Mouse (Mus musculus) limb, embryonic 14.5 days (tissue): ENCODE measurements at regions not wholly inside any gene's neighbourhood (a gene's known extent, or its start where the extent isn't known, plus 50 kb on each side); places are given as distances from the start of the nearest gene placed in this dataset.
A peak's percentile ranks its signal among the peaks of the same experiment; 100 is the strongest.

Experiments used
- ATAC-seq: fragments of 200-750 bp; cut with Nextera tagmentation; 2 replicates; pipeline ENCODE4 v1.8.0; 2017; ENCODE audit warnings: low read depth, moderate number of reproducible peaks, moderate TSS enrichment; ENCODE audit not compliant: low FRiP score
- DNase-seq: peaks from one replicate; pipeline ENCODE4 v3.0.0-alpha.2; 2015; ENCODE audit warnings: low spot score
- H3K27ac ChIP-seq: fragments of 300-500 bp; sonication (generic); replicated peaks from 2 replicates; pipeline ENCODE4 v1.5.1; 2014; ENCODE audit warnings: low read depth, mild to moderate bottlenecking, low read length, moderate library complexity, mixed read lengths
- H3K27me3 ChIP-seq: fragments of 300-500 bp; sonication (generic); 2 replicates; pipeline ENCODE4 v1.6.1; 2014; ENCODE audit warnings: low read length, mixed read lengths; ENCODE audit not compliant: control insufficient read depth, insufficient read depth
- H3K36me3 ChIP-seq: fragments of 300-500 bp; sonication (generic); 2 replicates; pipeline ENCODE4 v1.6.1; 2014; ENCODE audit warnings: mild to moderate bottlenecking, low read length, moderate library complexity, mixed read lengths; ENCODE audit not compliant: control insufficient read depth, insufficient read depth
- H3K4me1 ChIP-seq: fragments of 300-500 bp; sonication (generic); 2 replicates; pipeline ENCODE4 v1.6.1; 2014; ENCODE audit warnings: antibody characterized with exemption, low read length, mixed read lengths; ENCODE audit not compliant: control insufficient read depth, insufficient read depth
- H3K4me2 ChIP-seq: fragments of 300-500 bp; sonication (generic); replicated peaks from 2 replicates; pipeline ENCODE4 v1.6.1; 2014; ENCODE audit warnings: low read depth, mild to moderate bottlenecking, low read length, moderate library complexity; ENCODE audit not compliant: severe bottlenecking
- H3K4me3 ChIP-seq: fragments of 300-500 bp; sonication (generic); replicated peaks from 2 replicates; pipeline ENCODE4 v1.5.1; 2014; ENCODE audit warnings: low read length
- H3K9ac ChIP-seq: fragments of 300-500 bp; sonication (generic); 2 replicates; pipeline ENCODE4 v1.6.1; 2014; ENCODE audit warnings: mild to moderate bottlenecking, low read depth, low read length, moderate library complexity; ENCODE audit not compliant: severe bottlenecking
- H3K9me3 ChIP-seq: fragments of 300-500 bp; sonication (generic); 2 replicates; pipeline ENCODE4 v1.6.1; 2016; ENCODE audit warnings: low read length; ENCODE audit not compliant: control insufficient read depth
- POLR2A ChIP-seq: fragments of 200-500 bp; IDR thresholded peaks from 2 replicates; pipeline ENCODE4 v1.8.0; 2012; ENCODE audit warnings: inconsistent platforms, mild to moderate bottlenecking, moderate library complexity, borderline replicate concordance; ENCODE audit not compliant: insufficient read depth, insufficient read length; ENCODE audit errors: extremely low read depth
- WGBS: fragments of 180-500 bp; shearing (Covaris S2); extraction: QIAGEN DNeasy Blood & Tissue Kit; methylation state at CpG from one replicate; pipeline ENCODE4 v1.1.7; 2014; 5-methylcytosine and 5-hydroxymethylcytosine counted together

DNA sequence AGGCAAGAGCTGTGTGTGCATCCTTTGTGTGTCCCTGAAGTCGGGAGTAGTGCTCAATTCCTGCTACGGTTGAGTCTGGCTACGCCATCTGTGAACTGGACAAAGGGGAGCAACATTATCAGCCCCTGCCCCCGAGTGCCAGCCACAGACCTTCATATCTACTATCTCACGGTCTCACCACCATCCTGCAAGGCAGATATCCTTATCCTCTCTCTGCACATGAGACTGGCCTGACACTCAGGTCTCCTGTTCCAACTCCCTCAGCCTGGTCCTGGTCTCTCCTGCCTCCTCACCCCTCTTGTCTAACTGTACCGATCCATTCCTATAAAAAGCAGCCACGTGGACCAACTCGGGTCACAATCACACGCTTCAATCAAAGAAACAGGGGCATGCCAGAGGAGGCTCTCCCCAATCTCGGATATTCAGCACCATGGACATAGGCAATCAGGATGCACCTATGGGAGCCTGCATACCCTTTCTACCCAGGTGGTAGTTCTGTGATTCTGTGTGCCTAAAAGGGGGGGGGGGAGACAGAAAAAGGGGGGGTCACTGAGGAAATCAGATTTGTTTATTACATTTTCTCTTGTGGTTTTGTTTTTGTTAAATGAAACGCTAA, 94.0 kb downstream of the Mrm1 start:
- Histone ChIP-seq H3K27ac (no peak overlapping the region), H3K27me3 (peaks cover 5% of the 10 kb centered on the region; the same call in 1 of the 2 replicates), H3K4me2 (no peak overlapping the region), H3K36me3 (no peaks in the 10 kb centered on the region), H3K9me3 (no peaks in the 10 kb centered on the region), H3K4me3 (no peak overlapping the region), H3K4me1 (no peaks in the 10 kb centered on the region), H3K9ac (no peak overlapping the region)
- DNase-seq, result no peak
- WGBS, result 51% methylated on average over 11 of the region's 11 CpGs
- ATAC-seq, result no peak
- TF ChIP-seq POLR2A, result no peak

DNA sequence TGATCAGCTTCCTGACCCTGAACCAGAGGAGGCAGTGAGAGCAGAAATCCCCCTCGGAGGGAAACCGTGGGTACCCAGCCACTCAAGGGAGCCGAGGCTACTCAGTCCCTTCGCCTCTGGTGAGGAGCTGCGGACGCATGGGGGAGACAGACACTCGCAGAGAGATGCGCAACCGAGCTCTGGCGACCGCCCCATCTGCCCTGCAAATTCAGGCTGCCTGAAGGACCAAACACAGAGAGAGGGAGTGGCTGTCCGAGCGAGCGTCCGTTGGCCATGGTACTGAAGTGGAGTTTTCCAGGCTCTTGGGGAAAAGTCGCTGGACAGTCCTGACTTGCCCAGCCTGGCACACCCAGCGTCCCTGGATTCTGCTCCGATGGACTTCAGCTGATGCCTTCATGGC, 95.2 kb downstream of the Mrm1 start:
- no peak for TF ChIP-seq POLR2A
- 8% methylated on average over 18 of the region's 18 CpGs for WGBS
- Histone ChIP-seq H3K4me1 (no peaks in the 10 kb centered on the region), H3K36me3 (no peaks in the 10 kb centered on the region), H3K4me2 (no peak overlapping the region), H3K9ac (no peak overlapping the region), H3K27ac (no peak overlapping the region), H3K27me3 (peaks cover 5% of the 10 kb centered on the region; the same call in 1 of the 2 replicates), H3K9me3 (no peaks in the 10 kb centered on the region), H3K4me3 (no peak overlapping the region)
- DNase-seq, result peak; percentile 27
- ATAC-seq, result no peak

DNA sequence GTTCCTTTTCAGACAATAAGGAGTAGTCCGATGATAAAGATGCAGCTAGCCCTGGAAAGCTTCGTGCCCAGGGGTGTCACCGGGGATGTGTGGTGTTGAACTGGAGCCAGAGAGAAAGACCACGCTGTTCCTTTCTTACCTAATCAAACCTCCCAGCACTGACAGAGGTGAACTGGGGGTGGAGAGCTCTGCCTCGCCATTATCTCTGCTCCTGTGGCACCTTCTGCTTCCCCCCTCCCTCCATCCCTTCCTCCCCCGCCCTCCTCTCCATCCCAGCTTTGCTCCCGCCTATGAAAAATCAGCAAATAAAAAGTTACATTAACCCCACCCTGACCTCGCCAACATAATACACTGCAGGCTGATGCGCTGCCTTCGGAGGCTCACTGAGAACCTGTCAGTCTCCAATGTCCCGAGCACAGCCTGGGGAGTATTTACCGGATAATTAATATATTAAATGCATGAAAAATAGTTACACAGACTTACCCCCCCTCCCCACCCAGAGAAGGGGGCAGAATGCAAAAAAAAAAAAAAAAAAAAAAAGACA, 96.6 kb downstream of the Mrm1 start:
- Histone ChIP-seq H3K4me1 (no peaks in the 10 kb centered on the region), H3K4me3 (no peak overlapping the region), H3K27ac (no peak overlapping the region), H3K27me3 (peaks cover 5% of the 10 kb centered on the region; the same call in 1 of the 2 replicates), H3K9me3 (no peaks in the 10 kb centered on the region), H3K4me2 (no peak overlapping the region), H3K36me3 (no peaks in the 10 kb centered on the region), H3K9ac (no peak overlapping the region)
- DNase-seq, result no peak
- WGBS, result 62% methylated on average over 12 of the region's 12 CpGs
- TF ChIP-seq POLR2A, result no peak
- no peak for ATAC-seq

DNA sequence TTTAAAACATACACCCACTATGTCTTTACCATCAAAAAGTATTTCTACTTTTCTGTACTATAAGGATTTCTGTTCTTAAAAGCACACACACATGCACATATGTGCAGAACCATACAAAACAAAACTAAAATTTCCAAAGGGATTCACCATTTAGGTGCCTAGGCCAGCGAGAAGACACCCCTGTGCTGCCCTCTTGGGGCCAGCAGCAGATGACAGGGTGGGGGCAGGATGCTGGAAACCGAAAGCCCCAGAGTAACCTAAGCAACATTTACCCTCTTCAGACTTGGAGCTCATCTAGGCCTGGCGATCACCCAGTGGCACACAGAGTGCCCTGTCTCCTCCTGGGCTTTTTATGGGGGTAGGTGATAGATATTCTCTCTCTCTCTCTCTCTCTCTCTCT, 97.3 kb downstream of the Mrm1 start:
- Histone ChIP-seq H3K4me3 (no peak overlapping the region), H3K9ac (no peak overlapping the region), H3K9me3 (no peaks in the 10 kb centered on the region), H3K27ac (no peak overlapping the region), H3K4me2 (no peak overlapping the region), H3K4me1 (no peaks in the 10 kb centered on the region), H3K27me3 (peaks cover 5% of the 10 kb centered on the region; the same call in 1 of the 2 replicates), H3K36me3 (no peaks in the 10 kb centered on the region)
- no peak for TF ChIP-seq POLR2A
- DNase-seq (no peak), ATAC-seq (no peak)
- WGBS, result 24% methylated on average over 3 of the region's 3 CpGs

DNA sequence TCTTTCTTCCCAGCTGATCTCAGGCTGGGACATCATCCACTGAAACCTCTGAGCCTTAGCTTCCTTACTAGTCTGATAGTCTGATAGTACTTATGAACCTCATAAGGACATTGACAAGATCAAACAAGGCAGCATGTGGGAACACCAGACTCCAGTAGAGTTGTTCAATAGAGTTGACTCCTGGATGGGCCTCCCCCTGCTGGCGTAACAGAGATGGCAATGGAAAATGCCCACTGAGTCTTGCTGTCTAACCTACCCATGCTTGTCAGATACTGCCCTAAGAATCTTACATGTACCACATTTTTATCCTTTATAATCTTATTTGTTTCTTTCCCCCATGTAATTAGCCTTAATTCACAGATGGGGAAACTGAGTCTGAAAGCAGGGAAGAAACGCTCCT, 98.2 kb downstream of the Mrm1 start:
- Histone ChIP-seq H3K9me3 (no peaks in the 10 kb centered on the region), H3K36me3 (no peaks in the 10 kb centered on the region), H3K4me1 (no peaks in the 10 kb centered on the region), H3K27ac (no peak overlapping the region), H3K4me2 (no peak overlapping the region), H3K27me3 (peaks cover 5% of the 10 kb centered on the region; the same call in 1 of the 2 replicates), H3K9ac (no peak overlapping the region), H3K4me3 (no peak overlapping the region)
- ATAC-seq (no peak), DNase-seq (no peak)
- 74% methylated on average over 2 of the region's 2 CpGs for WGBS
- no peak for TF ChIP-seq POLR2A
